Mouse (Mus musculus): ENCODE results near the gene Tent4b.

- TF ChIP-seq CTCF (IDR thresholded peaks at IDR 0.05; ENCODE audit: control insufficient read depth, insufficient read depth, insufficient read length) (no peak), MYOG (IDR thresholded peaks at IDR 0.05; ENCODE audit: control insufficient read depth, extremely low read depth, insufficient read length) (no peak), FOSL1 (IDR thresholded peaks at IDR 0.05; ENCODE audit: insufficient read depth, low read length, poor library complexity, severe bottlenecking) (no peak), MAX (IDR thresholded peaks at IDR 0.05) (no peak)
Measured at GRCm38 (mm10) chr8:88286421-88286960, 87.5 kb downstream of the Tent4b start.

All from C2C12 (cell line).